Mouse (Mus musculus): ENCODE results near the gene Fbxo46. TPM values are rescaled to one million over a fixed set of nuclear protein-coding genes. Genes with fewer than 3 reads are reported as not detected.
"Not testable (repeated sequence)": the region's sequence is repeated elsewhere in the genome, so short reads cannot be mapped to it uniquely, and the experiment has no call there.

Gene Fbxo46
- polyA plus RNA-seq (2015; fragmentation: Nextera tagmentation; extraction: Ambion mirVana), result 17.7 and 18.1 TPM in 2 replicates

GRCm38 (mm10) chr7:19119631-19120429 is at the start of gene Fbxo46:
Gene Fbxo46, plus strand, starts transcription at chr7:19119859.
- Histone ChIP-seq H3K27me3 (0 out of 2 replicates have a peak, but pooled peaks cover 4% of the 10 kb centered on the region), H3K36me3 (no peaks in the 10 kb centered on the region), H3K9ac (peak within 1 kb of the TSS; percentile 80), H3K4me1 (replicated peaks) (peaks cover 26% of the 10 kb centered on the region), H3K4me2 (peak within 1 kb of the TSS; percentile 84), H3K4me3 (peak within 1 kb of the TSS; percentile 58), H3K9me3 (no peaks in the 10 kb centered on the region), H3K27ac (replicated peaks) (peak within 1 kb of the TSS; percentile 66)
- ATAC-seq (ENCODE audit: low read depth), result peak; percentile 94
- 3% methylated on average over 34 of the region's 34 CpGs for WGBS

- WGBS, result 59% methylated on average over 3 of the region's 3 CpGs
- H3K9me3 ChIP-seq; H3K36me3 ChIP-seq; ATAC-seq (ENCODE audit: low read depth); H3K4me3 ChIP-seq; H3K27ac ChIP-seq (replicated peaks); H3K4me2 ChIP-seq; H3K9ac ChIP-seq; H3K4me1 ChIP-seq (replicated peaks): not testable (repeated sequence)
- peaks cover 14% of the 10 kb centered on the region for H3K27me3 ChIP-seq
Observed at GRCm38 (mm10) chr7:19071024-19071423, 48.6 kb upstream of the Fbxo46 start.

GRCm38 (mm10) chr7:19073504-19073903 is 46.2 kb upstream of the Fbxo46 start:
- Histone ChIP-seq H3K9ac (no peak overlapping the region), H3K4me2 (no peak overlapping the region), H3K27ac (replicated peaks) (no peak overlapping the region), H3K9me3 (no peaks in the 10 kb centered on the region), H3K4me3 (no peak overlapping the region), H3K36me3 (peaks cover 7% of the 10 kb centered on the region), H3K4me1 (replicated peaks) (peaks cover 25% of the 10 kb centered on the region), H3K27me3 (no peaks in the 10 kb centered on the region)
- 83% methylated on average over 9 of the region's 9 CpGs for WGBS
- no peak for ATAC-seq (ENCODE audit: low read depth)

GRCm38 (mm10) chr7:19074494-19074893 is 45.2 kb upstream of the Fbxo46 start:
- no peak overlapping the region for H3K9ac ChIP-seq

GRCm38 (mm10) chr7:19075231-19075630 is 44.4 kb upstream of the Fbxo46 start:
- WGBS, result 59% methylated on average over 5 of the region's 5 CpGs
- ATAC-seq (ENCODE audit: low read depth), result peak; percentile 3
- no peaks in the 10 kb centered on the region for H3K9me3 ChIP-seq
- peak overlapping the region; percentile 64 for H3K4me2 ChIP-seq
- H3K36me3 ChIP-seq, result peaks cover 24% of the 10 kb centered on the region
- H3K4me3 ChIP-seq, result peak overlapping the region; percentile 95
- H3K27me3 ChIP-seq, result no peaks in the 10 kb centered on the region
- peaks cover 28% of the 10 kb centered on the region for H3K4me1 ChIP-seq (replicated peaks)
- peak overlapping the region; percentile 34; the same call in 1 of the 2 replicates for H3K27ac ChIP-seq (replicated peaks)
- peak overlapping the region; percentile 59 for H3K9ac ChIP-seq

More at GRCm38 (mm10) chr7:19074494-19074893, 45.2 kb upstream of the Fbxo46 start:
- Histone ChIP-seq H3K4me1 (replicated peaks) (peaks cover 28% of the 10 kb centered on the region), H3K4me3 (no peak overlapping the region), H3K9me3 (no peaks in the 10 kb centered on the region), H3K4me2 (no peak overlapping the region), H3K27ac (replicated peaks) (no peak overlapping the region), H3K36me3 (peaks cover 17% of the 10 kb centered on the region), H3K27me3 (no peaks in the 10 kb centered on the region)
- ATAC-seq (ENCODE audit: low read depth), result no peak
- WGBS, result 93% methylated on average over 6 of the region's 6 CpGs

GRCm38 (mm10) chr7:19075723-19076585 is 43.7 kb upstream of the Fbxo46 start, which contains the start of gene Dmwd:
Gene Dmwd, plus strand, starts transcription at chr7:19076227.
- ATAC-seq (ENCODE audit: low read depth), result peak; percentile 98
- H3K36me3 ChIP-seq, result peaks cover 31% of the 10 kb centered on the region
- peak within 1 kb of the TSS; percentile 95 for H3K4me3 ChIP-seq
- H3K4me1 ChIP-seq (replicated peaks), result peaks cover 28% of the 10 kb centered on the region
- peak within 1 kb of the TSS; percentile 79 for H3K4me2 ChIP-seq
- H3K9me3 ChIP-seq, result no peaks in the 10 kb centered on the region
- peak within 1 kb of the TSS; percentile 86 for H3K27ac ChIP-seq (replicated peaks)
- no peaks in the 10 kb centered on the region for H3K27me3 ChIP-seq
- under 1% methylated on average over 90 of the region's 91 CpGs for WGBS
- H3K9ac ChIP-seq, result peak within 1 kb of the TSS; percentile 98

GRCm38 (mm10) chr7:19076586-19076991 is 43.1 kb upstream of the Fbxo46 start:
- Histone ChIP-seq H3K4me1 (replicated peaks) (peaks cover 28% of the 10 kb centered on the region), H3K9me3 (no peaks in the 10 kb centered on the region), H3K36me3 (peaks cover 38% of the 10 kb centered on the region), H3K27ac (replicated peaks) (peak overlapping the region; percentile 86), H3K27me3 (no peaks in the 10 kb centered on the region), H3K4me3 (peak overlapping the region; percentile 95), H3K4me2 (peak overlapping the region; percentile 79), H3K9ac (peak overlapping the region; percentile 98)
- peak; percentile 4; the same call in 1 of the 2 replicates for ATAC-seq (ENCODE audit: low read depth)
- 1% methylated on average over 22 of the region's 22 CpGs for WGBS

GRCm38 (mm10) chr7:19077761-19078160 is 41.9 kb upstream of the Fbxo46 start:
- Histone ChIP-seq H3K36me3 (peaks cover 50% of the 10 kb centered on the region), H3K27ac (replicated peaks) (no peak overlapping the region), H3K4me1 (replicated peaks) (peaks cover 32% of the 10 kb centered on the region), H3K9me3 (no peaks in the 10 kb centered on the region), H3K27me3 (no peaks in the 10 kb centered on the region), H3K9ac (peak overlapping the region; percentile 98), H3K4me2 (peak overlapping the region; percentile 79), H3K4me3 (peak overlapping the region; percentile 95)
- WGBS, result 79% methylated on average over 14 of the region's 14 CpGs
- ATAC-seq (ENCODE audit: low read depth), result no peak

- H3K9me3 ChIP-seq, result no peaks in the 10 kb centered on the region
- no peak for ATAC-seq (ENCODE audit: low read depth)
- H3K27me3 ChIP-seq, result no peaks in the 10 kb centered on the region
- peaks cover 56% of the 10 kb centered on the region for H3K36me3 ChIP-seq
- H3K4me2 ChIP-seq, result no peak overlapping the region
- H3K4me3 ChIP-seq, result no peak overlapping the region
- no peak overlapping the region for H3K27ac ChIP-seq (replicated peaks)
- peaks cover 41% of the 10 kb centered on the region for H3K4me1 ChIP-seq (replicated peaks)
- no peak overlapping the region for H3K9ac ChIP-seq
- 89% methylated on average over 3 of the region's 3 CpGs for WGBS
Observed at GRCm38 (mm10) chr7:19078732-19079131, 40.9 kb upstream of the Fbxo46 start.

GRCm38 (mm10) chr7:19080451-19080950 is 39.2 kb upstream of the Fbxo46 start:
- H3K4me1 ChIP-seq (replicated peaks), result peaks cover 53% of the 10 kb centered on the region

GRCm38 (mm10) chr7:19082171-19082570 is 37.5 kb upstream of the Fbxo46 start:
- H3K27ac ChIP-seq (replicated peaks), result no peak overlapping the region
- H3K36me3 ChIP-seq, result peaks cover 70% of the 10 kb centered on the region
- no peak overlapping the region for H3K4me3 ChIP-seq
- no peak overlapping the region for H3K4me2 ChIP-seq
- no peak for ATAC-seq (ENCODE audit: low read depth)
- peak overlapping the region; percentile 31; the same call in 1 of the 2 replicates for H3K9ac ChIP-seq
- 74% methylated on average over 4 of the region's 4 CpGs for WGBS
- H3K27me3 ChIP-seq, result 0 out of 2 replicates have a peak, but pooled peaks cover 9% of the 10 kb centered on the region
- H3K9me3 ChIP-seq, result no peaks in the 10 kb centered on the region
- H3K4me1 ChIP-seq (replicated peaks), result peaks cover 55% of the 10 kb centered on the region

More at GRCm38 (mm10) chr7:19080451-19080950, 39.2 kb upstream of the Fbxo46 start:
- H3K9me3 ChIP-seq, result no peaks in the 10 kb centered on the region
- ATAC-seq (ENCODE audit: low read depth), result no peak
- no peak overlapping the region for H3K4me3 ChIP-seq
- H3K4me2 ChIP-seq, result no peak overlapping the region
- 0 out of 2 replicates have a peak, but pooled peaks cover 9% of the 10 kb centered on the region for H3K27me3 ChIP-seq
- H3K9ac ChIP-seq, result no peak overlapping the region
- WGBS, result 85% methylated on average over 19 of the region's 19 CpGs
- peaks cover 62% of the 10 kb centered on the region for H3K36me3 ChIP-seq
- no peak overlapping the region for H3K27ac ChIP-seq (replicated peaks)
